Mouse (Mus musculus) G1E (cell line): ENCODE results near the gene Insl3. TPM values are rescaled to one million over a fixed set of nuclear protein-coding genes. Genes with fewer than 3 reads are reported as not detected.
"Not testable (repeated sequence)": the region's sequence is repeated elsewhere in the genome, so short reads cannot be mapped to it uniquely, and the experiment has no call there.

ENCODE experiments used
- ATAC-seq: 2 replicates; pipeline ENCODE4 v1.8.0; 2016; ENCODE audit warnings: mild to moderate bottlenecking; ENCODE audit not compliant: insufficient number of reproducible peaks, poor library complexity, low FRiP score, severe bottlenecking; ENCODE audit errors: extremely low read depth
- DNase-seq: peaks from one replicate; pipeline ENCODE4 v3.0.0; 2012; ENCODE audit warnings: low spot score
- H3K27me3 ChIP-seq: 2 replicates; pipeline ENCODE4 v1.6.1; 2012; ENCODE audit warnings: mild to moderate bottlenecking, low read length, inconsistent platforms; ENCODE audit not compliant: insufficient read depth
- H3K36me3 ChIP-seq: replicated peaks from 2 replicates; pipeline ENCODE3; 2012; ENCODE audit warnings: mild to moderate bottlenecking, inconsistent platforms
- H3K4me1 ChIP-seq: 2 replicates; pipeline ENCODE4 v1.6.1; 2012; ENCODE audit warnings: low read depth, low read length, inconsistent platforms, mixed read lengths; ENCODE audit not compliant: insufficient read depth
- H3K4me3 ChIP-seq: 2 replicates; pipeline ENCODE4 v1.5.1; 2012; ENCODE audit warnings: low read depth, mild to moderate bottlenecking, inconsistent platforms, low read length, moderate library complexity, mixed read lengths
- H3K9me3 ChIP-seq: replicated peaks from 2 replicates; pipeline ENCODE4 v1.6.1; 2012; ENCODE audit warnings: inconsistent platforms
- CTCF ChIP-seq: IDR thresholded peaks from 2 replicates; pipeline ENCODE4 v1.5.1; 2012; ENCODE audit warnings: low read depth, low read length, inconsistent platforms, mixed read lengths
- GATA1 ChIP-seq: IDR thresholded peaks from 2 replicates; pipeline ENCODE4 v1.6.1; 2012; ENCODE audit warnings: borderline replicate concordance, low read length, inconsistent platforms, mixed read lengths
- GATA2 ChIP-seq: IDR thresholded peaks from 2 replicates; pipeline ENCODE4 v1.6.1; 2012; ENCODE audit warnings: low read depth, low read length, inconsistent platforms, borderline replicate concordance
- POLR2AphosphoS5 ChIP-seq: IDR thresholded peaks from 2 replicates; pipeline ENCODE4 v1.6.1; 2012; ENCODE audit warnings: low read depth, low read length, inconsistent platforms; ENCODE audit not compliant: insufficient replicate concordance
- TAL1 ChIP-seq: conservative IDR thresholded peaks from 2 replicates; pipeline ENCODE4 v1.6.1; 2012; ENCODE audit warnings: low read depth, low read length, inconsistent platforms, mixed read lengths
- polyA plus RNA-seq: library from polyadenylated mRNA; stranded (reverse); fragments of >175 nt; gene quantifications from 2 replicates; pipeline ENCODE4 v1.2.3, GENCODE M21; 2012
- total RNA-seq, 2 experiments: library from RNA; stranded (forward) in 1 of 2; stranded (reverse) in 1 of 2; fragments of 200-1000 nt in 1 of 2; fragments of >200 nt in 1 of 2; fragmentation: Nextera tagmentation in 1 of 2; gene quantifications; 2 replicates each; pipeline ENCODE4 v1.2.3; 2014 to 2017

Insl3 gene
- total and polyA plus RNA-seq, 3 experiments: 2.7 to 35.3 (median 3.4) TPM

DNA sequence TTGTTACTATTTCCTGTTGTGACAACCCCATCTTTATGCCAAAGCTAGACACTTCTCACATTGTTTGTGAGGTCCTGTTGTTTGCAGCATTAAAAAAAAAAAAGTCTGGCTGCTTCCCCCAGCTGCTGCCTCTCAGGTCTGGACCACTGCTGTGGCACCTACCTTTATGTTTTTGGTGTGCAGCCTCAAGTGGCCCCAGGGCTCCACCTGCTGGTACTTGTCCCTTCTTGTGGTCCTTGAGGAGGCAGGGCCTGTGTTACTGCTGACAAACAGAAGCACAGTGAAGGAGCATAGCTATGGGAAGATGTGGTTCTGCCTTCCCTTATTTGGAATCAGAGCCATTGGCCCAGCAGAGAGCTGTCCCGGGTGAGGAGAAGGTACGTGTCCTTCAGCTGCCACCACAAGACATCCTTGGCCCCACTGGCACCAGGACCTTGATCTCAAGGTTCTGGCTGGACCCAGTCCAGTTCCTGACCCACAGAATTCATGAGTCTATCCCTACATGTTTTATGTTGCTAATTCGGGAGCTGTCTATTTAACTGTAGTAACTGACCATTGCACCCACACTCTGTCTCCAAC lies 42.7 kb downstream of the Insl3 start:
- H3K4me3 ChIP-seq: no peak overlapping the region
- H3K36me3 ChIP-seq: no peaks in the 10 kb centered on the region
- TF ChIP-seq POLR2AphosphoS5 (no peak), GATA1 (no peak), CTCF (no peak), GATA2 (no peak), TAL1 (no peak)
- no peaks in the 10 kb centered on the region for H3K9me3 ChIP-seq
- ATAC-seq (no peak), DNase-seq (no peak)
- H3K27me3 ChIP-seq: peaks cover 26% of the 10 kb centered on the region
- peaks cover 2% of the 10 kb centered on the region; the same call in 1 of the 2 replicates for H3K4me1 ChIP-seq

GRCm38 (mm10) chr8:71738316-71738715 lies 49.3 kb downstream of the Insl3 start:
- ATAC-seq: not testable (repeated sequence)

More at GRCm38 (mm10) chr8:71738316-71738715, 49.3 kb downstream of the Insl3 start:
- not testable (repeated sequence) for H3K4me3 ChIP-seq, H3K4me1 ChIP-seq, H3K9me3 ChIP-seq, H3K36me3 ChIP-seq, DNase-seq, H3K27me3 ChIP-seq

Other genes starting within 250 kb of the Insl3 start
Only the 20 nearest of the 22 such genes appear.
- gene Dda1, start 220.0 kb upstream of the Insl3 start, total RNA-seq (2014; fragmentation: Nextera tagmentation): 51.9 and 56.2 TPM in 2 replicates
- gene Dda1, start 220.0 kb upstream of the Insl3 start, total RNA-seq (2017): 16.2 and 19.6 TPM in 2 replicates
- gene Dda1, start 220.0 kb upstream of the Insl3 start, polyA plus RNA-seq: 209 and 288 TPM in 2 replicates
- 0.97 and 1.1 TPM in 2 replicates for gene Ano8, start 203.3 kb upstream of the Insl3 start, total RNA-seq (2014; fragmentation: Nextera tagmentation)
- 2.1 and 2.5 TPM in 2 replicates for gene Ano8, start 203.3 kb upstream of the Insl3 start, total RNA-seq (2017)
- gene Ano8, start 203.3 kb upstream of the Insl3 start, polyA plus RNA-seq: 1.4 and 1.5 TPM in 2 replicates
- gene Gtpbp3, start 201.1 kb upstream of the Insl3 start, total RNA-seq (2014; fragmentation: Nextera tagmentation): 5.8 and 6.4 TPM in 2 replicates
- 14.6 and 18.2 TPM in 2 replicates for gene Gtpbp3, start 201.1 kb upstream of the Insl3 start, total RNA-seq (2017)
- 26.1 and 33.3 TPM in 2 replicates for gene Gtpbp3, start 201.1 kb upstream of the Insl3 start, polyA plus RNA-seq
- gene Plvap, start 177.5 kb upstream of the Insl3 start, total RNA-seq (2014; fragmentation: Nextera tagmentation): not detected in 2 replicates
- 0.16 and 0.17 TPM in 2 replicates for gene Plvap, start 177.5 kb upstream of the Insl3 start, total RNA-seq (2017)
- 0.88 and 0.90 TPM in 2 replicates for gene Plvap, start 177.5 kb upstream of the Insl3 start, polyA plus RNA-seq
- not detected in 2 replicates for gene Ccdc194, start 163.5 kb upstream of the Insl3 start, total RNA-seq (2014; fragmentation: Nextera tagmentation)
- 0.22 TPM in 1 of 2 replicates, not detected in the other for gene Ccdc194, start 163.5 kb upstream of the Insl3 start, total RNA-seq (2017)
- gene Ccdc194, start 163.5 kb upstream of the Insl3 start, polyA plus RNA-seq: not detected in 2 replicates
- 6.3 and 8.0 TPM in 2 replicates for gene Bst2, start 151.8 kb upstream of the Insl3 start, total RNA-seq (2014; fragmentation: Nextera tagmentation)
- gene Bst2, start 151.8 kb upstream of the Insl3 start, total RNA-seq (2017): 6.4 and 7.6 TPM in 2 replicates
- 44.0 and 59.6 TPM in 2 replicates for gene Bst2, start 151.8 kb upstream of the Insl3 start, polyA plus RNA-seq
- gene Mvb12a, start 146.3 kb upstream of the Insl3 start, total RNA-seq (2014; fragmentation: Nextera tagmentation): 40.4 and 41.4 TPM in 2 replicates
- gene Mvb12a, start 146.3 kb upstream of the Insl3 start, total RNA-seq (2017): 56.2 and 75.9 TPM in 2 replicates
- gene Mvb12a, start 146.3 kb upstream of the Insl3 start, polyA plus RNA-seq: 132 and 166 TPM in 2 replicates
- not detected in 2 replicates for gene Tmem221, start 130.3 kb upstream of the Insl3 start, total RNA-seq (2014; fragmentation: Nextera tagmentation)
- not detected in 2 replicates for gene Tmem221, start 130.3 kb upstream of the Insl3 start, total RNA-seq (2017)
- gene Tmem221, start 130.3 kb upstream of the Insl3 start, polyA plus RNA-seq: not detected in 2 replicates
- gene Nxnl1, start 122.6 kb upstream of the Insl3 start, total RNA-seq (2014; fragmentation: Nextera tagmentation): not detected in 2 replicates
- not detected in 2 replicates for gene Nxnl1, start 122.6 kb upstream of the Insl3 start, total RNA-seq (2017)
- not detected in 2 replicates for gene Nxnl1, start 122.6 kb upstream of the Insl3 start, polyA plus RNA-seq
- gene Slc27a1, start 120.3 kb upstream of the Insl3 start, total RNA-seq (2014; fragmentation: Nextera tagmentation): not detected in 2 replicates
- 0.12 and 0.33 TPM in 2 replicates for gene Slc27a1, start 120.3 kb upstream of the Insl3 start, total RNA-seq (2017)
- gene Slc27a1, start 120.3 kb upstream of the Insl3 start, polyA plus RNA-seq: not detected in 2 replicates
- 39.7 and 47.5 TPM in 2 replicates for gene Pgls, start 97.0 kb upstream of the Insl3 start, total RNA-seq (2014; fragmentation: Nextera tagmentation)
- gene Pgls, start 97.0 kb upstream of the Insl3 start, total RNA-seq (2017): 87.2 and 140 TPM in 2 replicates
- 331 and 360 TPM in 2 replicates for gene Pgls, start 97.0 kb upstream of the Insl3 start, polyA plus RNA-seq
- 8.3 and 11.4 TPM in 2 replicates for gene Fam129c, start 91.6 kb upstream of the Insl3 start, total RNA-seq (2014; fragmentation: Nextera tagmentation)
- 6.6 and 7.0 TPM in 2 replicates for gene Fam129c, start 91.6 kb upstream of the Insl3 start, total RNA-seq (2017)
- gene Fam129c, start 91.6 kb upstream of the Insl3 start, polyA plus RNA-seq: 8.1 and 10.4 TPM in 2 replicates
- 35.7 and 38.7 TPM in 2 replicates for gene Colgalt1, start 78.2 kb upstream of the Insl3 start, total RNA-seq (2014; fragmentation: Nextera tagmentation)
- gene Colgalt1, start 78.2 kb upstream of the Insl3 start, total RNA-seq (2017): 30.5 and 42.4 TPM in 2 replicates
- gene Colgalt1, start 78.2 kb upstream of the Insl3 start, polyA plus RNA-seq: 37.6 and 42.6 TPM in 2 replicates
- gene Unc13a, start 17.5 kb upstream of the Insl3 start, total RNA-seq (2014; fragmentation: Nextera tagmentation): 6.5 and 7.3 TPM in 2 replicates
- gene Unc13a, start 17.5 kb upstream of the Insl3 start, total RNA-seq (2017): 4.1 and 5.2 TPM in 2 replicates
- 3.7 and 4.6 TPM in 2 replicates for gene Unc13a, start 17.5 kb upstream of the Insl3 start, polyA plus RNA-seq
- gene Jak3, start 12.9 kb upstream of the Insl3 start, total RNA-seq (2014; fragmentation: Nextera tagmentation): 29.8 and 32.0 TPM in 2 replicates
- gene Jak3, start 12.9 kb upstream of the Insl3 start, total RNA-seq (2017): 15.7 and 15.9 TPM in 2 replicates
- 68.8 and 73.6 TPM in 2 replicates for gene Jak3, start 12.9 kb upstream of the Insl3 start, polyA plus RNA-seq
- not detected in 2 replicates for gene B3gnt3, start 12.6 kb downstream of the Insl3 start, total RNA-seq (2014; fragmentation: Nextera tagmentation)
- 0.05 and 0.06 TPM in 2 replicates for gene B3gnt3, start 12.6 kb downstream of the Insl3 start, total RNA-seq (2017)
- gene B3gnt3, start 12.6 kb downstream of the Insl3 start, polyA plus RNA-seq: not detected in 2 replicates
- 2.2 and 27.3 TPM in 2 replicates for gene Fcho1, start 36.5 kb downstream of the Insl3 start, total RNA-seq (2014; fragmentation: Nextera tagmentation)
- 7.6 and 7.7 TPM in 2 replicates for gene Fcho1, start 36.5 kb downstream of the Insl3 start, total RNA-seq (2017)
- gene Fcho1, start 36.5 kb downstream of the Insl3 start, polyA plus RNA-seq: 14.0 and 16.2 TPM in 2 replicates
- 14.6 and 16.9 TPM in 2 replicates for gene Zfp709, start 192.8 kb downstream of the Insl3 start, total RNA-seq (2014; fragmentation: Nextera tagmentation)
- 13.1 and 15.7 TPM in 2 replicates for gene Zfp709, start 192.8 kb downstream of the Insl3 start, total RNA-seq (2017)
- gene Zfp709, start 192.8 kb downstream of the Insl3 start, polyA plus RNA-seq: 0.45 and 0.91 TPM in 2 replicates
- gene Zfp882, start 219.4 kb downstream of the Insl3 start, total RNA-seq (2014; fragmentation: Nextera tagmentation): 7.0 and 9.2 TPM in 2 replicates
- 5.4 and 6.8 TPM in 2 replicates for gene Zfp882, start 219.4 kb downstream of the Insl3 start, total RNA-seq (2017)
- 0.47 and 0.62 TPM in 2 replicates for gene Zfp882, start 219.4 kb downstream of the Insl3 start, polyA plus RNA-seq
- 39.4 and 45.1 TPM in 2 replicates for gene Zfp617, start 219.4 kb downstream of the Insl3 start, total RNA-seq (2014; fragmentation: Nextera tagmentation)
- gene Zfp617, start 219.4 kb downstream of the Insl3 start, total RNA-seq (2017): 28.1 and 31.7 TPM in 2 replicates
- gene Zfp617, start 219.4 kb downstream of the Insl3 start, polyA plus RNA-seq: 1.8 and 3.0 TPM in 2 replicates